Mouse (Mus musculus) small intestine, adult 10 weeks (tissue): ENCODE data around the gene Exd2. TPM values are rescaled to one million over a fixed set of nuclear protein-coding genes. Genes with fewer than 3 reads are reported as not detected.

ENCODE experiments used
- polyA plus RNA-seq: library from polyadenylated mRNA; stranded (reverse); fragments of 350-450 nt; fragmentation: Illumina TruSeq; extraction: RNeasy Lipid Tissue Mini Kit (QIAGEN cat#74804); gene quantifications from one replicate; pipeline ENCODE4 v1.2.3, GENCODE M21; 2014; ENCODE audit warnings: low replicate concordance

Gene Exd2
- polyA plus RNA-seq: 15.9 TPM

GRCm38 (mm10) chr12:80462942-80463651, at the start of gene Exd2:
TSS of gene Exd2 (plus strand) at chr12:80463095.

GRCm38 (mm10) chr12:80436336-80436976, 26.4 kb upstream of the Exd2 start, which contains the start of gene Dcaf5:
TSS of gene Dcaf5 (minus strand) at chr12:80436601.

GRCm38 (mm10) chr12:80517977-80518376, 55.1 kb downstream of the Exd2 start, which contains the start of gene Galnt16:
TSS of gene Galnt16 (plus strand) at chr12:80518277.

Other genes starting within 250 kb of the Exd2 start
- 25.9 TPM for gene Actn1, start 202.7 kb upstream of the Exd2 start, polyA plus RNA-seq
- gene Dcaf5, start 26.5 kb upstream of the Exd2 start, polyA plus RNA-seq: 14.4 TPM
- gene Galnt16, start 55.2 kb downstream of the Exd2 start, polyA plus RNA-seq: 0.11 TPM
- 111 TPM for gene Slc39a9, start 180.8 kb downstream of the Exd2 start, polyA plus RNA-seq
- 33.8 TPM for gene Erh, start 181.2 kb downstream of the Exd2 start, polyA plus RNA-seq
- gene Plekhd1, start 229.5 kb downstream of the Exd2 start, polyA plus RNA-seq: not detected